Mouse (Mus musculus) heart, postnatal 0 days (tissue): ENCODE data around the gene Akr1c20.

Source experiments
- CTCF ChIP-seq: IDR thresholded peaks from 2 replicates; pipeline ENCODE4 v1.5.1; 2016; ENCODE audit warnings: antibody characterized with exemption, control low read depth, low read depth
- EP300 ChIP-seq: IDR thresholded peaks from 2 replicates; pipeline ENCODE4 v1.6.1; 2016; ENCODE audit warnings: antibody characterized with exemption, low read depth

DNA sequence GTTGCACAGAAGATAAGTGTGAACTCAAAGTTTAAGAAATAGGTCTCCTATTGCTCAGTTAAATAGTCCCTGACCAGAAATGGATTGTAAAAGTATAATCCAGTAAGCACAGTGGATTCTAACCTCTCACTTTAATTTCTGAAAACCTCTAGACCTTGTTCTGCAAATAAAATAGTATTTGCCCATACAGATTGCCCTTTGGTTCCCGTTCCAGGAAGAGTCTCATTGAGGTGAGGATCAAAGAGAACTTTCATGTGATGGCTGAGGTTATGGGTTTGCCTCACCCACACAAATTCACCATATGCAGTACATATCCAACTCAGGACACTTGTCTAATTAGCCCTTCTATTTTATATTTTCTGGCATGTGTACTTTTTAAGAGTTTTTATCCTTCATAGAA is 55.2 kb downstream of the Akr1c20 start:
- no peak for TF ChIP-seq EP300
- TF ChIP-seq CTCF = no peak
